Mouse (Mus musculus): ENCODE results near the gene Dnali1. TPM values are rescaled to one million over a fixed set of nuclear protein-coding genes. Genes with fewer than 3 reads are reported as not detected.

Gene Dnali1
- polyA plus RNA-seq (2014; fragmentation: Illumina TruSeq; extraction: RNeasy Lipid Tissue Mini Kit (QIAGEN cat#74804); ENCODE audit: low read depth, low replicate concordance) = 7.1 TPM

DNA sequence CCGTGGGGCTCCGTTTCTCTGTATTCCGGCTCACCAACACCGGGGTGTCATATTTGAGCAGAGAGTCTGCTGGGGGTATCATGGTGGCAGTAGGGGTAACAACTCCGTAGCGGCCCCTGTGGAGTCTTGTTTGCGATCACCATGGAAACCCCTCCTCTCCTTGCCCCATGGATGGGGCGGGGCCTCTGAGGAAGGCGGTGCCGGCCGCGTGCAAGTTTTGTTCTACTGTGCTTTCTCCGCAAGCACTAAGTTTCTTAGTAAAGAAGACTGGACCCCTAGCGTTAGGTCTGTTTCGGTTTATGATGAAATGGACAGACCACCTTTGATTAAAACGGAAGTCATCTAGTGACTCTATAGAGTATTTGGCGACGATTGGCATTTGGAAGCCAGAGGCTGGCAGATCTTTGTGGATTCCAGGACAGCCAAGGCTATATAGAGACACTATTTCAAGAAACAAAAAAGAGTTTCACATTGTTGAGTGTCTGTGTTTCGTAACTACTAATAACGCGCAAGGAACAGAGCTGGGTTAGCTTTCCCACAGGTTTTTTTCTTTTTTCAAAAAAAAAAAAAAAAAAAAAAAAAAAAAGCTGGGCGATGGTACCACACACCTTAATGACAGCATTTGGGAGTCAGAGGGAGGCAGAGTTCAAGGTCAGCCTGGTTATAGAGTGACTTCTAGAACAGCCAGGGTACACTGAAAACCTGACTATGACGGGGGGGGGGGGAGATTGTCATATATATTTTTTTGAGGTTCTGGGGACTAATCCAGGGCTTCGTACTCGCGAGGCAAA lies at the start of gene Dnali1:
Dnali1 (minus strand) TSS at position 187 of the 791 bp plus-strand sequence.

GRCm38 (mm10) chr4:125084403-125085345 lies 19.2 kb upstream of the Dnali1 start, which contains the start of gene Meaf6:
Gene Meaf6, plus strand, starts transcription at chr4:125085134.

DNA sequence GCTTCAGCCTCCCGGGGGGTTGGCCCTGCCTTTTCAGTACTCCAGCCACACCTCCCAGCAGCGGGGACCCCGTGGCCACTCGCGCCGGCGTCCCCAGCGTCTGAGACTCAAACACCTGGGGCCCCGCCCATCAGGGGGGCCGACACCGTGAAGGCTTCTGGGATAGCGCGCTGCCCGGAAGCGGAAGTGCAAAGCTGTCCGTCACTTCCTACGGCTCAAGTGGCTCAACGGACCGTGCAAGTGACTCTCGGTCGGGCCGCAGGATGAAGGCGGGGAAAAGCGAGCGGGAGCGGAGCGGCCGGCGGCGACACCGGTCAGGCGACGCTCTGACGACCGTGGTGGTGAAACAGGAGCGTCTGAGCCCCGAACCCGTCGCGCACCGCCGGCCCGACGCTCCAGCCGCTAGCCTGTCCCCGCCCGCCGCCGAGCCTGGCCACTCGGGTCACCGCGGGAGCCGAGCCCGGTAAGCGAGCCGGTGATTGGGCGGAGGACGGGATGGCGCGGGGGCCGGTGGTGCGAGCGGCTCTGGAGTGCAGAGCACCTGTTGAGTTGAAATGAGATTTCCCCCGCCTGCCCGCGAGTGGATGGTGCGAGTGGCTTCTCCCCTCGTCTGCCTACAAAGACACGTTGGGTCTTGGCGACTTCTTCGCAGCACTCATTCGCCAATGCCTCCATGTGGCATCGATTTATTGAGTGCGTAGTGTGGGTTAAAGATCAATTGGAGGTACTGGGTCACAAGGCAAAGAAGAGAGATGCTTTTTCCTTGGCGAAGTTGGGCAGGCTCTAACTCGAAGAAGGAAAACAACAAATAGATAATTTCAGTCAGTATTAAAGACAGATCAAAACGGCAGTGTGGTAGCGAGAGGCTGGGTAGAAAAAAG lies 1.2 kb upstream of the Dnali1 start, which contains the start of gene Snip1:
Snip1 (plus strand) TSS at position 183 of the 881 bp plus-strand sequence.

DNA sequence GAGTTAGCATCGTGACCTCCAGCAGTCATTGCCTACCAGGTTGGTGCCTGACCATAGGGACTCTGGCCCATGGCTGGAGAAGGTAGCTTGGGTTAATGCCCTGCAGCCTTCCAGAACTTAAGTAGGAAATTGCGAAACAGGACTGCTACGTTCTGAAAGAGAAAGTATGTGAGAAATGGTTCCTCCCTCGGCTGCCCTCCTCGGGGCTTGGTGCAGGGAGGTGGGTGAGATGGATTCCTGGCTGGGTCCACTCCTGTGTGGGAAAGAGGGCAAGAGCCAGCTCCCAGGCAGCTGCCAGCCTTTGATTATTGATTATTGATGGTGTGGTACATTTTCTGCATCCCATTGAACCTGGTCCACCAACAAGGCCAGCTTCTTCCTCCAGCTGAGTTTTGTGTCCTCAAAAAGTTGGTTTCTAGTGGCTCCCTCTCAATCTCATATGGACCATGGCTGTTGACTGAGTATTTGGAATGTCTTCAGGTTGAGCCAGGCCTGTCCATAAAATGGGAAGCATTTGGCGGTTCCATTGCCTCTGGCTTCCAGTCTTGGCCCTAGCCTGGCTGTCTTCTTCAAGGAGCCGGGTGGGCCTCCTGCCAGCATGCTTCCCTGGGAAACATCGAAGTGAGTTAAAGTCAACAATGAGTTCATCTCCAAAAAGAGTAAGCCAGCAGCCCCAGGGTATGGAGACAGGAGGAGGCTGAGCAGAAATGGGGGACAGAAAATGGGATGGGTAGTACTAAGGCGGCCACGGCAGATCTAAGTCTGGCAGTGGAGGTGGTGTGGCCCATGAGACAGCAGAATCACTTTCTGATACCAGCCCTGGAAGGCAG lies 49.5 kb downstream of the Dnali1 start, which contains the start of gene Gnl2:
Gnl2 (plus strand) TSS at position 780 of the 830 bp plus-strand sequence.

Other genes with a start within 250 kb of the Dnali1 start
- gene Yrdc, start 215.0 kb downstream of the Dnali1 start, polyA plus RNA-seq (2014; fragmentation: Illumina TruSeq; extraction: RNeasy Lipid Tissue Mini Kit (QIAGEN cat#74804); ENCODE audit: low read depth, low replicate concordance) = 31.5 TPM
- gene 1110065P20Rik, start 214.5 kb downstream of the Dnali1 start, polyA plus RNA-seq (2014; fragmentation: Illumina TruSeq; extraction: RNeasy Lipid Tissue Mini Kit (QIAGEN cat#74804); ENCODE audit: low read depth, low replicate concordance) = 62.5 TPM
- gene Maneal, start 203.5 kb downstream of the Dnali1 start, polyA plus RNA-seq (2014; fragmentation: Illumina TruSeq; extraction: RNeasy Lipid Tissue Mini Kit (QIAGEN cat#74804); ENCODE audit: low read depth, low replicate concordance) = 0.35 TPM
- 0.21 TPM for gene Epha10, start 184.8 kb downstream of the Dnali1 start, polyA plus RNA-seq (2014; fragmentation: Illumina TruSeq; extraction: RNeasy Lipid Tissue Mini Kit (QIAGEN cat#74804); ENCODE audit: low read depth, low replicate concordance)
- gene 9930104L06Rik, start 128.7 kb downstream of the Dnali1 start, polyA plus RNA-seq (2014; fragmentation: Illumina TruSeq; extraction: RNeasy Lipid Tissue Mini Kit (QIAGEN cat#74804); ENCODE audit: low read depth, low replicate concordance) = 15.3 TPM
- 3.2 TPM for gene Cdca8, start 126.4 kb downstream of the Dnali1 start, polyA plus RNA-seq (2014; fragmentation: Illumina TruSeq; extraction: RNeasy Lipid Tissue Mini Kit (QIAGEN cat#74804); ENCODE audit: low read depth, low replicate concordance)
- 33.8 TPM for gene Rspo1, start 79.3 kb downstream of the Dnali1 start, polyA plus RNA-seq (2014; fragmentation: Illumina TruSeq; extraction: RNeasy Lipid Tissue Mini Kit (QIAGEN cat#74804); ENCODE audit: low read depth, low replicate concordance)
- 57.5 TPM for gene Gnl2, start 49.1 kb downstream of the Dnali1 start, polyA plus RNA-seq (2014; fragmentation: Illumina TruSeq; extraction: RNeasy Lipid Tissue Mini Kit (QIAGEN cat#74804); ENCODE audit: low read depth, low replicate concordance)
- gene Snip1, start 969 bp upstream of the Dnali1 start, polyA plus RNA-seq (2014; fragmentation: Illumina TruSeq; extraction: RNeasy Lipid Tissue Mini Kit (QIAGEN cat#74804); ENCODE audit: low read depth, low replicate concordance) = 13.8 TPM
- 38.4 TPM for gene Meaf6, start 19.4 kb upstream of the Dnali1 start, polyA plus RNA-seq (2014; fragmentation: Illumina TruSeq; extraction: RNeasy Lipid Tissue Mini Kit (QIAGEN cat#74804); ENCODE audit: low read depth, low replicate concordance)
- gene Zc3h12a, start 62.1 kb upstream of the Dnali1 start, polyA plus RNA-seq (2014; fragmentation: Illumina TruSeq; extraction: RNeasy Lipid Tissue Mini Kit (QIAGEN cat#74804); ENCODE audit: low read depth, low replicate concordance) = 5.3 TPM